Mouse (Mus musculus) bone marrow, adult 2 months (tissue): ENCODE data around the gene 2310079G19Rik. TPM values are rescaled to one million over a fixed set of nuclear protein-coding genes. Genes with fewer than 3 reads are reported as not detected.

Source experiments
- H3K27ac ChIP-seq: fragments of 200-500 bp; 2 replicates; pipeline ENCODE4 v1.5.1; 2012; ENCODE audit warnings: low read depth, mild to moderate bottlenecking, control low read depth, inconsistent platforms, low read length; ENCODE audit not compliant: control insufficient read depth, poor library complexity, insufficient read depth
- H3K4me1 ChIP-seq: fragments of 200-500 bp; 2 replicates; pipeline ENCODE4 v1.6.1; 2011; ENCODE audit warnings: low read length; ENCODE audit not compliant: control insufficient read depth, insufficient read depth
- H3K4me3 ChIP-seq: fragments of 200-500 bp; replicated peaks from 2 replicates; pipeline ENCODE3; 2011; ENCODE audit warnings: mild to moderate bottlenecking, low read depth, low read length, control low read depth; ENCODE audit not compliant: control insufficient read depth
- CTCF ChIP-seq: fragments of 200-500 bp; IDR thresholded peaks from 2 replicates; pipeline ENCODE4 v1.5.1; 2011; ENCODE audit warnings: low read length, control low read depth; ENCODE audit not compliant: control insufficient read depth, insufficient read depth
- POLR2A ChIP-seq: fragments of 200-500 bp; IDR thresholded peaks from 2 replicates; pipeline ENCODE4 v1.6.1; 2011; ENCODE audit warnings: low read depth, mild to moderate bottlenecking, control low read depth, low read length, borderline replicate concordance; ENCODE audit not compliant: control insufficient read depth
- WGBS: fragments of 180-500 bp; shearing (Covaris S2); methylation state at CpG from one replicate; pipeline ENCODE4 v1.1.7; 2018; 5-methylcytosine and 5-hydroxymethylcytosine counted together
- polyA plus RNA-seq: library from polyadenylated mRNA; stranded (reverse); fragments of >200 nt; gene quantifications from 2 replicates; pipeline ENCODE4 v1.2.4, GENCODE M21; 2011; ENCODE audit warnings: low replicate concordance; ENCODE audit not compliant: missing spikeins, insufficient read depth, insufficient read length

2310079G19Rik gene
- polyA plus RNA-seq, 1 experiment: not detected

DNA sequence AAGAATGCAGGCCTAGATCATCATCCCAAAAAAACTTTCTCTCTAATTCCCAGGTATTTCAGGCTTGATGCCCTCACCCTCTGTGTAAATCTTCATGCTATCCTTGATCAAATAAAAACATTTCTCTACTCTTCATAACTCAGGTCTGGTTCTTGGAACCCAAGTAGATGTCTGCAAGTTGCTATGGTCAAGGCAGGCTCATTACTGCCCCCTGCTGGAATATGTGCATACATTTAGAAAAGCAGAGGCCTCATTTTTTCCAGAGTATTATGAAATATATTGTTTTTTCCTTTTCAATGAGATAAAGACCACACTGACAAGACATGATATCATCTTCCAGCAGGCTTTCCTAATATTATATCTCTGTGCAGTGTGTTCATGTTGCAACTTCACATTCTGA lies 34.7 kb downstream of the 2310079G19Rik start:
- Histone ChIP-seq H3K27ac (no peak overlapping the region), H3K4me1 (no peaks in the 10 kb centered on the region), H3K4me3 (no peak overlapping the region)
- no peak for TF ChIP-seq POLR2A
- no peak for TF ChIP-seq CTCF

DNA sequence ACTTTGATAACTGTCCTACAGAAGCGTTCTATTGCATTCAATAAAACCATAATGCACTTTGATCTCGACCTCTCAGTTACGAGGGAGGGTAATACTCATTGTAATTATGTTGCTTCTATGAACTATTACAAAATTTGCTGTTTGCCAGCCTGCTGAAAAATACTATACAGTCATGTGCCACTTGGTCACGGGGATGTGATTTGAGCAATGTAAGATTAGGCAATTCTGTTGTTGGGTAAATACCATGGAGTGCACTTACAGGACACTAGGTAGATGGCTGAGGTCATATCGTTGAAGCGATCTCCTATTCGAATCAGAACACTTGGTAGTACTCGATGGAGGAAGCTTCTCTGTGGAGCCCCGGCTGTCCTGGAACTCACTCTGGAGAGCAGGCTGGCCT lies 44.1 kb downstream of the 2310079G19Rik start:
- TF ChIP-seq CTCF: no peak
- no peak for TF ChIP-seq POLR2A
- H3K4me1 ChIP-seq: no peaks in the 10 kb centered on the region
- WGBS: 83% methylated on average over 9 of the region's 9 CpGs
- H3K4me3 ChIP-seq: no peak overlapping the region
- H3K27ac ChIP-seq: no peak overlapping the region

Other genes starting within 250 kb of the 2310079G19Rik start
- gene Cldn17, start 120.7 kb downstream of the 2310079G19Rik start, polyA plus RNA-seq: not detected in 2 replicates
- not detected in 2 replicates for gene Cldn8, start 64.5 kb downstream of the 2310079G19Rik start, polyA plus RNA-seq
- gene Krtap24-1, start 15.4 kb downstream of the 2310079G19Rik start, polyA plus RNA-seq: not detected in 2 replicates
- gene Krtap26-1, start 20.1 kb upstream of the 2310079G19Rik start, polyA plus RNA-seq: not detected in 2 replicates
- not detected in 2 replicates for gene Krtap27-1, start 44.0 kb upstream of the 2310079G19Rik start, polyA plus RNA-seq
- gene 2310061N02Rik, start 80.3 kb upstream of the 2310079G19Rik start, polyA plus RNA-seq: not detected in 2 replicates
- not detected in 2 replicates for gene Krtap13-1, start 101.2 kb upstream of the 2310079G19Rik start, polyA plus RNA-seq
- gene Krtap13, start 124.0 kb upstream of the 2310079G19Rik start, polyA plus RNA-seq: not detected in 2 replicates
- not detected in 2 replicates for gene 2310034C09Rik, start 131.2 kb upstream of the 2310079G19Rik start, polyA plus RNA-seq
- gene 2310057N15Rik, start 146.5 kb upstream of the 2310079G19Rik start, polyA plus RNA-seq: not detected in 2 replicates
- not detected in 2 replicates for gene Gm5965, start 150.2 kb upstream of the 2310079G19Rik start, polyA plus RNA-seq
- not detected in 2 replicates for gene Gm20741, start 184.6 kb upstream of the 2310079G19Rik start, polyA plus RNA-seq
- not detected in 2 replicates for gene Krtap15, start 192.5 kb upstream of the 2310079G19Rik start, polyA plus RNA-seq
- not detected in 2 replicates for gene Krtap14, start 198.5 kb upstream of the 2310079G19Rik start, polyA plus RNA-seq
- gene Krtap19-1, start 241.7 kb upstream of the 2310079G19Rik start, polyA plus RNA-seq: not detected in 2 replicates
- not detected in 2 replicates for gene Krtap19-2, start 246.6 kb upstream of the 2310079G19Rik start, polyA plus RNA-seq